Mouse (Mus musculus) MEL-GATA-1-ER (cell line): ENCODE results near the gene Gm10406.
"Not testable (repeated sequence)": the region's sequence is repeated elsewhere in the genome, so short reads cannot be mapped to it uniquely, and the experiment has no call there.

Experiments
- DNase-seq: peaks from one replicate; pipeline ENCODE4 v3.0.0-alpha.2; 2012; ENCODE audit warnings: low read depth; ENCODE audit errors: extremely low read depth

Gm10406 gene

DNA sequence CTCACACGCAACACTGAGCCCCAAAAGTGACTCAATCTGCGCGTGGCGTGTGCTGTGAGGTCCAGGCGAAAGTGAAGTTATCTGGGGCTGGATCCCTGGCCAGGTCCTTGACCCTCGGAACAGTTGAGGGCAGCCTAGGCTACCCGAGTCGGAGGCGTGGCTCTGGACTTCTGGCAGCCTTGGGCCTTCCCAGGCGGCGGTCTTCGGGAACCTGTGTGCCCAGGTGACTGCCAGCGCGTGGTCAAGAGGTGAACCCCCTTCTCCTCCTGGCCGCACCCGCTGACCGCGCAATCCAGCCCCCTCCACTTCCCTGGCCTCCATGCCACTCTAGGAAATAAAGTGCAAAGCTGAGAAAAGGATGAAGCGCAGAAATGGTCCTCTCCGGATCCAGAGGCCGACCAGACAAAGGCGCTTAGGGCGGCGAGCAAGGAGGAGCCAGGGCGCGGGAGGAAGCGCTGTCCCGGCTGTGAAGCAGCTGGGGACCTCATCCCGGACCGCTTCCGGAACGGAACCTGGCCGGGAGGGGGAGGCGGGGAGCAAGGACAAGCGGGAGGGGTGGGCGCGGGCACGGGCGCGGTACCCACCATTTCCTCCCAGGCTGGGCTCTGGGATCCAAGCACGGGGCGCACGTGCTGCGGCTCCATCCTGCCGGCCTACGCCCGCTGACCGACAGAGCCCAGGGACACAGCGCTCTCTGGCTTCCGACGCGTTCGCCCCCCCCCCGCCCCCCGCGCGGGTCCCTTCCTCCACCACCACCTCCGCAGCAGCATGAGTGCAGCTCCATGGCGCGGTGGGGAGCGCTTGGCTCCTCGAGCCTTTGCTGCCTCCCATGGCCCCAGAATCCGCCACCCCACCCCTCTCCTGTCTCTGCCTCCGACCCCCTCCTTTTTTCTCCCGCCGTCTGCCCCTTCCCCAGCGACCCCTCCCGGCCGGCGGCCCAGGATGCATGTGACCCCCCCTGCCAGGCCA lies at the start of gene Gm10406:
TSS of gene Gm10406 (minus strand) at position 669 of the 969 bp plus-strand sequence.
- DNase-seq: not testable (repeated sequence)

GRCm38 (mm10) chr14:7044870-7045269 lies 17.6 kb upstream of the Gm10406 start, which contains the start of gene Gm3685:
Gene Gm3685, minus strand, starts transcription at chr14:7044970.
- DNase-seq: not testable (repeated sequence)

GRCm38 (mm10) chr14:7026274-7026673 lies 975 bp downstream of the Gm10406 start:
- DNase-seq: not testable (repeated sequence)

DNA sequence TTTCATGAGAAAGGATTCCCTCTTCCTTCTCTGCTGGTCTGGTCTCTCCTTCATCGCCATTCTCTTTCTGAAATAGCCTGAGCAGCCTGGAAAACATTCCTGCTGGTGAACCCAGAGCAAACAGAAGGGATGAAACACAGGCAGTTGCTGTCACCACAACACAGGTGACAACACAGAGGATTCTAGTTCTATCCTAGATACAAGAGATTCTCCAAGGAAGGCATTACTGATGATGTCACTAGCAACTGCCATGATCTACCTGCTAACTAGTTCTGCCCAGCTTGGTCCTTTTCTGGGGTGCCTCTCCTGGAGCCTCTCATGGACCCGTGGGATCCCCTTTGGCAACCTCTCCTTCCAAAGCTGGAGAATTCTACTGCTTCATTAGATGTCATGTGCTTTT lies 53.5 kb downstream of the Gm10406 start, which contains the start of gene Gm6356:
TSS of gene Gm6356 (minus strand) at position 101 of the 400 bp plus-strand sequence.
- DNase-seq: not testable (repeated sequence)
